Mouse (Mus musculus) stomach, postnatal 0 days (tissue): ENCODE results near the gene Cyba.

Experiments
- CTCF ChIP-seq: IDR thresholded peaks from 2 replicates; pipeline ENCODE4 v1.5.1; 2016; ENCODE audit warnings: antibody characterized with exemption, low read depth, mild to moderate bottlenecking, moderate library complexity
- EP300 ChIP-seq: optimal IDR thresholded peaks from 2 replicates; pipeline ENCODE3; 2016; ENCODE audit warnings: antibody characterized with exemption

DNA sequence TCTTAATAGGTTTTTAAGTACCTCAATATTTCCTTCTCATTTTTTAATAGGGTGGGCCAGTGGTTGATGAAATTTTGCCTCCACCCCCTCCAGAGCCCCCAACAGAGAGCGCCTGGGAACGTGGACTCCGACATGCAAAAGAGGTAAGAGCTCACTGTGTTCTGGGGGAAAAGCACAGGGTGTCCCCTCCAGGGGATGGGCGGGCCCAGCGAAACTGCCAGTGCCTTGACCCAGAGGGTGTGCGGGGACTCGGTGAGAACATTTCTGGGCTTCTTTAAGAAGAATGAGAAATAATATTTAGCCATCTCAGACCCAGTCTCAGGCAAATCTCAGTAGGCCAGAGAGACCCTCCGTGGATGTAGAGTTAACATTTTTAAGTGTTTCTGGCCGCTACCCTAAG, 34.5 kb downstream of the Cyba start:
- TF ChIP-seq CTCF: no peak
- no peak for TF ChIP-seq EP300
